Mouse (Mus musculus) megakaryocyte, embryonic 14.5 days (primary cell): Measurements from ENCODE around the gene Rpf1.

Experiments used
- FLI1 ChIP-seq: IDR thresholded peaks from 2 replicates; pipeline ENCODE4 v1.6.1; 2012; ENCODE audit warnings: low read length, inconsistent platforms, mixed read lengths
- GATA1 ChIP-seq: IDR thresholded peaks from 3 replicates; pipeline ENCODE4 v1.6.1; 2012; ENCODE audit warnings: mixed read lengths, low read length, inconsistent platforms, borderline replicate concordance

DNA sequence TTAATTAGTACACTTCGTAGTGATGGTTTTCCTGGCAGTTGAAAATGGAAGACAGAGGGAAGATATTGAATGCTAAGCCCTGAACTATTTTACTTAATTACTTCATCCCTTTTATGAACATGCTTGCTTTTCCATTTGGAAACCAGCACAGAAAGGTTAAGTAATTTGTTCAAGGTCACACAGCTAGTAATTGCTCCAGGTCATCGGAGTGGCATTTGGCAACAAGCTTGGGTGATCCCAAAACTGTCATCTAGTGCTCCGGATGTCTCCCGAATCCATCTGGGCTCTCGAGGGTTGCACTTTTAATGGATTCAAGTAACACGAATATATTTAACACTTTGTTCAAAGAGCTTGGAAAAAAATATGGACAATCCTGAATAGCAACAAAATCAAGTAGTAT lies 49.7 kb upstream of the Rpf1 start:
- no peak for TF ChIP-seq FLI1
- no peak for TF ChIP-seq GATA1
